Mouse (Mus musculus): Measurements from ENCODE around the gene Nt5m. TPM values are rescaled to one million over a fixed set of nuclear protein-coding genes. Genes with fewer than 3 reads are reported as not detected.
A peak's percentile ranks its signal among the peaks of the same experiment; 100 is the strongest.

Gene Nt5m
- total RNA-seq, 2 experiments from 2014 or later, result 18.9 to 19.3 TPM

DNA sequence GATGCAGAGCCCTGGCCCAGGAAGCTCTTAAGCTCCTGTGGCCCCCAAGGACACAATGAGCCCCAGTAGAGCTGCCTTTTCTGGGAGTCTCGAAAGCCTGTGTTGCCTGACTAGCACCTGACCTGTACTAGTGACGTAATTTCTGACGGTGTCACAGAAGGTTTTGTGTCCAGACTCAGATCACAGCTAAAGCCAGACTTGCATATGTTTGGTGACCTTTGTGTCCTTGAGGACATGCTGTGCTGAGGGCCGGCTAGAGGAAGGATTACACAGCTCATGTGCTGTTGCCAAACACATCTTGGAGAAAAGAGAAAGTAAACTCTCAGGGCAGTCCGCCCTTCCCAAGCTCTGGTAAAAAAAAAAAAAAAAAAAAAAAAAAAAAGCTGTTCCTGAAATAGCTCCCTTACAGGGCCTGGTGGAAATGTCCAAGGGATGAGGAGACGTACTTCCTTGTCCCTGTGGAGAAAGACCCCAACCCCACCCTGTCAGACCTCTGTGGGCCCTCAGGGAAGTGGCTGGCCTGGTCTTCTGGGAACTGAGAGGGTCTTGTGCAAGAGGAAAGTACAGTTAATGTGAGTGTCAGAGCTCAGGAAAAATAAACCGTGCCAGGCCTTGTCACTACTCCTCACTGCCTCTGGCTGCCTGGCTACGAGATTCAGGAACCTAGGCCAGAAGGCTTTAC lies 62.9 kb downstream of the Nt5m start:
- DNase-seq (ENCODE audit: low spot score), result peak; percentile 58

GRCm38 (mm10) chr11:59906521-59907123 lies 67.4 kb downstream of the Nt5m start:
- DNase-seq (ENCODE audit: low spot score), result no peak

GRCm38 (mm10) chr11:59908446-59908845 lies 69.2 kb downstream of the Nt5m start:
- no peak for DNase-seq (ENCODE audit: low spot score)

- no peak for DNase-seq (ENCODE audit: low spot score)
Observed at GRCm38 (mm10) chr11:59910586-59910985, 71.3 kb downstream of the Nt5m start.

DNA sequence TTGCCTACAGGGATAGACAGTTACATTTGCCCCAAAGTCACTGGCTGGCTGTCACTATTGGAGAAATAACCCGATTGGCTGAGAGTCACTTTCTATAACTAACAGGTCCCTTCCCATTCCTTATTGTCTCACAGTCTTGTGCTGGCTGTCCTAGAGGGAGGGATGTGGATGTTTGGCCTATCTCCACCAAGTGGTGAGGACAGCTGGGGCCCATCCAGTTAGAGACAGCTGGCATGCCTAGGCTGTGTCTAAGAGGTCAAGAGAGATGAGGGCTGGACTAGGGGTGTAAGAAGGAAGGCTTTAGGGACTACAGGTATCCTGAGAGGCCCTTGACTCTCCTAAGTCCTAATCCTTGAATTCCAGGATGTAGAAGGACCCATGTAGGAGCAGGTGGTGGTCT lies 72.3 kb downstream of the Nt5m start:
- no peak for DNase-seq (ENCODE audit: low spot score)

DNA sequence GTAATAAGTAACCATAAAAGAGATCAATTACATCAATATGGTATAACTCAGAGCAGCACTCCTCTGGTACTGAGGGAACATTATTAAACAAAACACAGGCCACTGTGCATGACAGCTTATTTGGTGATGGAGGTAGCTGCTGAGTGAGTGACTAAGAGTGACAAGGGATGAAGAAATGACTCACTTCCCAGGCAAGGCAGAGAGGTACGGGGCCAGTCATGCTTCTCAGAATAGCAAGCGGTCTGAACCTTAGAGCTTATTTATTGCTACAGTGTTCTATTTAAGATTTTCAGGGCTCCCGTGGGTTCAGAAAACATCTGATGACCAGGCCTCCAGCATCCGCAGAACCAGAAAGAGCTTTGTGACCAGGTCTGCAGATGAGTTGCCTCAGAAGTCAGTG lies 74.5 kb downstream of the Nt5m start:
- DNase-seq (ENCODE audit: low spot score), result no peak

DNA sequence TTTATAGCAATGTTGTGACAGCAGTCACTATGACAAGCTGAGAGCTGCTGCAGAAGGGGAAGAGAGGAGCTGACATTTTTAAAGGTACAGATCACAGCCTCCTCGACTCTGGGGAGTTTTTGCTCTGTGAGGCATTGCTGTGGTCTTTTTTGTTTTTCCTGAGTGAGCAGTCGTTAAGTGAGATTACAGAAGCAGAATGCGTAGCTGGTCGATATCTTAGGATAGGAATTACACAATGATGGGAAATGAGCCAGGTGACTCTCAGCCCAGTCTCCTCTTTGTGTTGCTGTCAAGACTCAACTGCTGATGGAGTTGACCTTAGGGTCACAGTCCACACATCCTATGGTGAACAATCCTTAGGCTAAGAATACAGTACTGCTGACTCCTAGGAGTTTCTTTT lies 78.8 kb downstream of the Nt5m start:
- no peak for DNase-seq (ENCODE audit: low spot score)

DNA sequence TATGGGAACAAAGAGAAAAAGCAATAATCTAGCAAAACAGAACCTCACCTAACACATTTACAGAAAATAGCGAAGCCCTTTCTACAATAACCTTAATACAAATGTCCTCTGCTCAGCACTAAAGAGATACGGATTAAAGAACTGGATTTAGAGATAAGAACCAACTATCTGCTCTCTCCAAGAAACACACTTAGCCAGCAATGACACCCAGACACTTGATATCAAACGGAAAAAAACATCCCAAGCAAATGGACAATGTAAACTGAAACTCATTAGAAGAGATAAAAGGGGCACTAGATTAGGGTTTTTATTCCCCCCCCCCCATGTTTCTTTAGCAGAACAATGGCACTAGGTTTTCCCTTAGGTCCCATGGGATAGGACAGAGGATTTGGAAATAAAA lies 80.2 kb downstream of the Nt5m start:
- no peak for DNase-seq (ENCODE audit: low spot score)

GRCm38 (mm10) chr11:59920331-59920730 lies 81.1 kb downstream of the Nt5m start:
- no peak for DNase-seq (ENCODE audit: low spot score)

GRCm38 (mm10) chr11:59921265-59921664 lies 82.0 kb downstream of the Nt5m start:
- no peak for DNase-seq (ENCODE audit: low spot score)

DNA sequence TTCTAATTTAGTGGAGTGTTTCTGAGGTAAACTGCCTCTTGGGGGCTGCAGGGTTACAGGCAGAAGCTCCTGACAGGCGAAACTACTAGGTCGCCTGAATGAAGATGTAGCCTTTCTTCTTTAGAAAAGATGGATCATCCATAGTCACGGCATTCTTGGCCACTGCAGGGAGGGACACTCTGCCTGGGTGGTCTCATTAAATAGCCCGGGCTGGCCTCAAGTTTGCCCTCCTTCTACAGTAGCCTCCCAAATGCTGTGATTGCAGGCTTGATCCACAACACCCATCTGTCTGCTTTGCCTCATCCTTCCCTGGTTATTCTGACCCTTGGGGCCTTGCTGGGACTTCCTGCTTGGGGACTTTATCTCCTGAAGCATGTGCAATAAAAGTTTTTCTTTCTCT lies 90.8 kb downstream of the Nt5m start:
- DNase-seq (ENCODE audit: low spot score), result no peak

Other genes starting within 250 kb of the Nt5m start
- gene Olfr223, start 246.2 kb upstream of the Nt5m start, total RNA-seq (2021), result not detected
- 10 to 100 TPM; 61.2 to 84.0 TPM for gene Mprip, start 178.1 kb upstream of the Nt5m start, total RNA-seq (2021)
- not detected for gene Pld6, start 51.8 kb upstream of the Nt5m start, total RNA-seq (2021)
- 10 to 100 TPM; 40.9 to 53.0 TPM for gene Flcn, start 29.4 kb upstream of the Nt5m start, total RNA-seq (2021)
- 10 to 100 TPM; 85.3 to 89.1 TPM for gene Cops3, start 391 bp downstream of the Nt5m start, total RNA-seq (2021)
- 10 to 100 TPM; 21.8 to 22.3 TPM for gene Med9, start 108.8 kb downstream of the Nt5m start, total RNA-seq (2021)
- 1 to 10 TPM; 1.9 to 5.2 TPM for gene Rasd1, start 125.5 kb downstream of the Nt5m start, total RNA-seq (2021)
- 1 to 10 TPM; 2.7 to 4.6 TPM for gene Pemt, start 207.0 kb downstream of the Nt5m start, total RNA-seq (2021)

All from gastrocnemius, adult 18-20 months (tissue).